Mouse (Mus musculus): Measurements from ENCODE around the gene Cela3a. TPM values are rescaled to one million over a fixed set of nuclear protein-coding genes. Genes with fewer than 3 reads are reported as not detected.

Gene Cela3a
- polyA plus RNA-seq (2012) = not detected in 2 replicates

GRCm38 (mm10) chr4:137409691-137410090 lies at the start of gene Cela3a:
Cela3a (minus strand) TSS chr4:137409791.

GRCm38 (mm10) chr4:137453234-137453767 lies 43.7 kb upstream of the Cela3a start, which contains the start of gene 1700013G24Rik:
1700013G24Rik (plus strand) TSS chr4:137453284.

GRCm38 (mm10) chr4:137430502-137430901 lies 20.9 kb upstream of the Cela3a start, which contains the start of gene Cela3b:
Cela3b (minus strand) TSS chr4:137430540.

GRCm38 (mm10) chr4:137357517-137358254 lies 51.9 kb downstream of the Cela3a start, which contains the start of gene Cdc42:
Cdc42 (minus strand) TSS chr4:137357720.

Other genes with a start within 250 kb of the Cela3a start
- gene Wnt4, start 132.3 kb downstream of the Cela3a start, polyA plus RNA-seq (2012) = not detected in 2 replicates
- 22.7 and 28.1 TPM in 2 replicates for gene Cdc42, start 52.1 kb downstream of the Cela3a start, polyA plus RNA-seq (2012)
- not detected in 2 replicates for gene Cela3b, start 20.7 kb upstream of the Cela3a start, polyA plus RNA-seq (2012)
- gene 1700013G24Rik, start 43.5 kb upstream of the Cela3a start, polyA plus RNA-seq (2012) = not detected in 2 replicates
- gene Hspg2, start 59.0 kb upstream of the Cela3a start, polyA plus RNA-seq (2012) = 0.17 and 0.20 TPM in 2 replicates
- not detected in 2 replicates for gene Ldlrad2, start 164.8 kb upstream of the Cela3a start, polyA plus RNA-seq (2012)
- gene Usp48, start 184.0 kb upstream of the Cela3a start, polyA plus RNA-seq (2012) = 59.0 and 78.5 TPM in 2 replicates